Mouse (Mus musculus) cerebellum, adult (tissue): ENCODE measurements at regions not wholly inside any gene's neighbourhood (a gene's known extent, or its start where the extent isn't known, plus 50 kb on each side); places are given as distances from the start of the nearest gene placed in this dataset.
A peak's percentile ranks its signal among the peaks of the same experiment; 100 is the strongest.

Source experiments
- ATAC-seq: cut with Nextera tagmentation; 2 replicates; pipeline ENCODE4 v1.9.2; 2017; ENCODE audit warnings: mild to moderate bottlenecking, moderate library complexity, mixed read lengths; ENCODE audit not compliant: insufficient number of reproducible peaks, low FRiP score, low TSS enrichment

DNA sequence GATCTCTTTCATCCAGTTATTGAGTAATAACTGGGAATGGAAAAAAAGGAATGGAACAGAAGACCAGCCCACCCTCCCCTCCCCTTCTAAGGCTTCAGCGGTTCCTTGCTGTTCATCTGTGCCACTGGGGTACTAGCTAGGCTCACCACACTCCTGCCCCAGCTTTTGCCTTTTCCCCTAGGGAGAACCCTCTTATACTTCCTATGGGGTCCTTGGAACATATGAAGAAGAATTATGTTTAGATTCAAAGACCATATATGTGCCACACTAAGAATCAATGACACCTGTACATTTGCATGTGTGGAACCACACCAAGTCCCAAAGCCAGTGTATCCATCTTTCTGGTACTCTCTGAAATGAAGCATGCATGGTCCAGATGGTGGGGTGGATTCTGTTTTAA, 324.3 kb downstream of the Tns1 start:
- no peak for ATAC-seq

DNA sequence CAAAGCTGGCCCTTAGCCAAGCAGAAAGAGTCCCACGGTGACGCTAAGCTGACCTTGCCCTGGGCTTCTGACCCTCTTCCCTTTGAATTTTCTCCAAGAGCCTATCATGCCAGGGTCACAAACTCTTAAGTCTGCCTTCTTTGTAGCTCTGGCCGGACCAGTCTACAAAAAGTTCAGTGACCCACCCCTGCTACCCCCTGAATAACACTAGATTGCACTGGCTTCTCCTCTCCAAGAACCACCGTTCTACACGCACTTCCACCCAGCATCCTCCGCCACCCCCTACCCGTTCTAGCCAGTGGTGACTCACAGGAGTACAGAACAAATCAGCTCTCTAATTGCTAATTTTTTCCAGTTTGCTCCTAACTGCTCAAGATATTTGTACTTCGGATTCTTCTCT, 325.0 kb downstream of the Tns1 start:
- ATAC-seq, result no peak

DNA sequence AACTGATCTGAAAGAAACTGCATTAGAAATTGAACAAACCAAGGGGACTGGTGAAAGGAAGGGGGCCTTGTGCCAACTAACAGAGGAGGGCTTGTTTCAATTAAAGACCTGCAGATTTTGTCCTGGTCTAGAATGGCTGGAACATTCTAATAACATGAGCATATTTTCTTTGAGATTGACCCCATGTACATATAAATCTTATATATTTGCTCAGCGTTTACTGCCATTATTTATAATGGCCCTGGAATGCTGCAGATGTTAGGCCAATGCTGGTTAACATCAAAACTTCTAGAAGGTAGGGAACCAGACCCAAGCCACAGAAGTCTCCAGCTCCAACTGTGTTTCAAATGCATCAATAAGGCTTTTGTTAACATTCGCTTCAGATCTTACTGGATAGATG, 326.4 kb downstream of the Tns1 start:
- no peak for ATAC-seq

DNA sequence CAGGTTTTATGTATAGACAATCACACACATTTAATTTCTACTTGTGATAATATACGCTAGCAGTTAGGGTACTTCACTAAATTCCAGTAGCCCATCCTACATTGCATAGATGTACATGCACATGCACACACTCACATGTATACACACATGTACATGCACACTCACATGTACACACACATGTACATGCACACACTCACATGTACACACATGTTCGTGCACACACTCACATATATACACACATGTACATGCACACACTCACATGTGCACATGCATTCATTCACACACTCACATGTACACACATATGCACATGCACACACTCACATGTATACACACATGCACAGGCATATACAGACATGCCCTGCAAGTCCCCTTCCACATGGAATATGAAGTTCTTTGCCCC, 326.8 kb downstream of the Tns1 start:
- ATAC-seq, result no peak

DNA sequence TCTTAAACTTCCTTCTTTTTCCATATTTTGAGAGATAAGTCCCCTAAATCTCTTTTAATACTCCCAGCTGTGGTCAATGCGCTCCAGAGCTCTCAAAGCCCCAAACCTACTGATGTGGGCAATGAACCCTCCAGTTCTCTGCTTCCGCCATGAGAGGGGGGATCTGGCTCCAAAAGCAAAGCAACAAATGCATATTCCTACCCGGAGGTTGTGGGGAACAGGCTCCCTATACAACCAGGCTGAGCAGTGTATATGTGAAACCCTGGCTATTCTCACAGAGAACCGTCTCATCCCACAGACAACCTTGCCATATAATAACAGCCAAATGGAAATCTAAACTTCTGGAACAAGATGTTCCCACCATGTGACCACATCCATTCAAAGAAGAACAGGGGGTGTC, 330.4 kb downstream of the Tns1 start:
- no peak for ATAC-seq

DNA sequence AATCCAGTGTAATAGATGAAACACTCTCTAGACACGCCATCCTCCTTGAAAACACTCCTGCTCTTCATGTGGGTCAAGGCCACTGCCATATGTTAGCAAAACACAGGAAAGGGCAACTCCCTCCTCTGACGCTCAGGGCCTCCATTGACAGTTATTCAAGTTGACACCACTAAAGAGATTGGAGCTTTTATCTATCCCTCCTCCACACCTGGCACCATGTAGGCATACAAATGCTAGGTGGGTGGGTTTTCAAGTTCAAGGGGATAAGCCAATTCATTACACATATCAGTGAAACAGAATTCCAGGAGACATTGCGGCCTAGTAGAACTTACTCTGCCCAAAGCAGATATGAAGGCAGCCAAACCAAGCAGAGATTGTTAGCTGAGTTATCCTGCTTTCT, 331.0 kb downstream of the Tns1 start:
- ATAC-seq, result no peak

DNA sequence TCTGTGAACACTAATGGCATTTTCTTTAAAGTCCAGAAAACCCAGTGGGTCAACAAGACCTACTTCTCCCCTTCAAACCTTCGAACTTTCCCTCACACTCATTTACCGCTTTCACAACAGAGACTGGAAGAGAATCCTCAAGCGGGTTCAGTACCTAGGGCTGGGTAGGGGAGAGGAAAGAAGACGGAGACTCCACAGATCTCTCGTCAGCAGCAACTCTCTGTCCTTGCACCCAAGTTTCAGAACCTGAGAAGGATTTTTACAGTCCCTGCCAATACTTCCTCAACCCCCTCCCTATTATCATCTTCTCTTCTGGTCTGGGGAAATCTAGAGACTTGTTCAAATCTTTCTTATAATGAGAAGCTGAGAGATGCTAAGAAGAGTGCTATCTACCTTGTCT, 331.9 kb downstream of the Tns1 start:
- no peak for ATAC-seq

DNA sequence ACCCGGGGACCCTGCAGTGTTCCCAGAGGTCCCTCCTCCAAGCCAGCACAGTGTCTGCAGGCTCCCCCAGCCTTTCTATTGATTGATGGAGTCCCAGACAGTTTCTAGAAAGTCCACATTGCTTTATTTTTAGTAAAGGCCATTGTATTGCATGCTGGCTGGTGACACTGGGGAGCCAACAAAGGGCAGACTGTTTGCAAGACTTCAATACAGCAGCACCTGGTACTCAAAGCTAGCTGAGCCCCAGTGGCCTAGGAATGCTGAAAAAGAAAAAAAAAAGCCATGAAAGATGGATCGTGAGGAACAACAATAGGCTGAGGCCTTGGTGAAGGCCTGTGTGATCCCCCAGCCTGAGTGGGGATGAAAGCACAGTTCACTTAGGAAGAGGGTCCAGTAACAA, 336.6 kb downstream of the Tns1 start:
- ATAC-seq, result no peak

DNA sequence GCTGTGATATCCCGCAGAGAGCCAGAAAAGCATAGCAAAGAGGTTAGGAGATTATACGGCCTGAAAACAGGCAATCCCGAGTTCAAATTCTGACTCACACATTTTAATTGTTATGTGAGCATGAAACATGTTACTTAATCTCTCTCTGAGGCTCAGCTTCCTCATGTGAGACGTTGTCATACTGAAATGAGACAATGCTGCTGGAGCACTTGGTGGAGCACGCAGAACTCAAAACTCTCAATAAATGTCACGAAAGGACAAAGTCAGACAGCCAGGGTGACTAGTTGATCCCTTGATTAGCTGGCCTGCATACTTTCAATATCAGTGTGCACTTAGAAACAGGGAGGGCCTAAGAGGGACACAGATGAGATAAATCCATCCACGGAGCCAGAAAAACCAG, 337.0 kb downstream of the Tns1 start:
- no peak for ATAC-seq

DNA sequence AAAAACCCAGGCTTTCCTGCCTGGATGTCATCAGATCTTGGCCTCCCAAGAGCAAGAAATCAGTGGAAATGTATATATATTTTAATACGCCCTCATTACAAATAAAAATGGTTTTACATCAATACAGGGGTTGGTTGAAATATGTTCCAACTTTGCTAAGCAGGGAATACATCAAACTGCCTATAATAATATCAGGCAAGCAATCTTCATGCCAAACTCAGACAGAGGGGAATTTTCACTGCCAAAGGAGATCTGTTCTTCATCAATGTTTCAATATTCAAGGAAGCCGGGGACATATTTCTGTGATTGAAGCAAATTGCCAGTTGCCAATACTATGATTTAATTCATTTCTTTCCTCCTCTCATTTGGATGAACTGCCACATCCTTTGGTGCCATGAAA, 340.9 kb downstream of the Tns1 start:
- ATAC-seq, result no peak

DNA sequence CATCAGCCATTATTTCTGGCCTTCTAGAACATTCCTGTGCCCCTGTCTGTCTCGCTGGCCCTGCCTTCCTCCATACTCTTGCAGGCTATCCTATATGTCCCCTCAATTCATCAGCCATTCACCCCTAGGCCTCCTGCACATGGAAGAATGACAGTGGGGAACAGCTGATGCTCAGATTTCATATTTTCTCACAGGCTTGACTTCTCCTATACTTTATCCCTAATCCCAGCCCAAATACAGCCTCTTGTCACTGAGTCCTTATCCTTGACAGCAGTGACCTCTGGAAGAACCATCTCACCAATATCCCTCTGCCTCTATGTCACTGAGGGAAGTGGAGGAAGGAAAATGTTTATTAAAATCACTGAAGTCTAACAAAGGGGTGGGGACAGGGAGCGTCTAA, 341.4 kb downstream of the Tns1 start:
- no peak for ATAC-seq

DNA sequence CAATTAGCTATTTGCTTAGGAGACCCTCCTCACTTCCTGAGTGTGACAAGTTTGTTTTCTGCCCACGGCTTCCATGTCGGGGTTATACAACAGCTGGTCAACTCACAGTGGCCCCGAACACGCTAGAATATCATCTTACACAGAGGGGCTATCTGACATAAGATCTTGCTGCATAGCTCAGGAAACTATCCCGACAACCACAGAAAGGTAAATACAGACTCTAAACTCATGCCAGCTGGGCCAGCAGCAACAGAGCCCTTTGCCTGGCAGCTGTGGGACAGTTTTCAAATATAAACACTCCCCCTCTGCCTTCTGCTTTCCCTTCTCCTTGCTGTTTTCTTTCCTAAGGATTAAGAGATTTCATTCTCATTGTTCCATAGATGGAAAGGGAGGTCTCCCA, 352.5 kb downstream of the Tns1 start:
- no peak for ATAC-seq

DNA sequence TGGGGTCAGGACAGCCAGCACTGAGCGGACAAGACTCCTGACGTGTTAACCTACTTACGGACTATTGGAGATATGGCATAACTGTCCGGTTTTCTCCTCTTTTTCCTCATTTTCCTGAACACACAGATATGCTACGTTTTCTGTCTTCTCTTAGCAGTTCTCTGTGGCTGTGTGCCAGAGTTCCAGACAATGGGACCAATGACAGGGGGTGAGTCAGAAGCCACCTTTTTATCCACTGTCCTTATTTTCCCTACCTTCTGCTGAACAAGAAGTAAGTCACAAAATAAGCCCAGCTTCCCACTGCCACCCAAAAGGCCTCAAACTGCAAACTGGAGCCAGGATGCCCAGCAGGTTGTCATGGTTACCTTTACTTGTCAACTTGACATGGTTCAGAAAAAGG, 353.6 kb downstream of the Tns1 start:
- 0 out of 2 replicates have a peak, but pooled peaks have one; percentile 26 for ATAC-seq

DNA sequence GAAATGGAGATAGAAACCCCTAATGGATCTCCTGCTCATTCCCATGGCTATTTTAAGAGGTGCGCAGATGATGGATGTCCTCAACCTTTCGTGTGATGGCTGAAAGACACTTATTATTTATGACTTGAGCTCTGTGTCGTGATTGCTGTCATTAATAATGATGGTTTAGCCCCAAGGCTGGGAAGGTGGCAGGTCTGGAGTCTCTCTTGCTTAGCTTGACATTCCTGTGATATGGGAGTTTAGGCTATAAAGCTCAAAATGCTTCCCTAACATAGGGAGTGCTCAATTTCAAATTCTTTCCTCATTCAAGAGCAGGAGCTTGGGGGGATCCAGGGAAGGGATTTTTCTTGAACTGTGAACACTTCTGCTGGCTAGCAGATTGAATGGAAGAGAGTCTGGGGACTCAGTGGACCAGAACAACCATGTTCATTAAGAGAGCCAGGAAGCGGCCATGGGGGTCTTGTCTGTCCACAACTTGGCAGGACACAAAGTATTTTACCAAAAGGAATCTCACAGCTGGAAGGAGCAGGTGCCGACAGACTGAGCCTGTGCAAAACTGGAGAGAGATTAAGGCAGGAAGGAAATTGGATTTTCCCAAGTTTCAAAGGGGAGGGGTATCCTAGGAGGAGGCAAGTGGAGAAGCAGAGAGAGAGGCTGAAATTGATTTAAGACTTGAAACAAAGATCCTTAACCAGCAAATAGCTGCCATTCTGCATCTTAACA, 359.5 kb downstream of the Tns1 start:
- ATAC-seq, result no peak

DNA sequence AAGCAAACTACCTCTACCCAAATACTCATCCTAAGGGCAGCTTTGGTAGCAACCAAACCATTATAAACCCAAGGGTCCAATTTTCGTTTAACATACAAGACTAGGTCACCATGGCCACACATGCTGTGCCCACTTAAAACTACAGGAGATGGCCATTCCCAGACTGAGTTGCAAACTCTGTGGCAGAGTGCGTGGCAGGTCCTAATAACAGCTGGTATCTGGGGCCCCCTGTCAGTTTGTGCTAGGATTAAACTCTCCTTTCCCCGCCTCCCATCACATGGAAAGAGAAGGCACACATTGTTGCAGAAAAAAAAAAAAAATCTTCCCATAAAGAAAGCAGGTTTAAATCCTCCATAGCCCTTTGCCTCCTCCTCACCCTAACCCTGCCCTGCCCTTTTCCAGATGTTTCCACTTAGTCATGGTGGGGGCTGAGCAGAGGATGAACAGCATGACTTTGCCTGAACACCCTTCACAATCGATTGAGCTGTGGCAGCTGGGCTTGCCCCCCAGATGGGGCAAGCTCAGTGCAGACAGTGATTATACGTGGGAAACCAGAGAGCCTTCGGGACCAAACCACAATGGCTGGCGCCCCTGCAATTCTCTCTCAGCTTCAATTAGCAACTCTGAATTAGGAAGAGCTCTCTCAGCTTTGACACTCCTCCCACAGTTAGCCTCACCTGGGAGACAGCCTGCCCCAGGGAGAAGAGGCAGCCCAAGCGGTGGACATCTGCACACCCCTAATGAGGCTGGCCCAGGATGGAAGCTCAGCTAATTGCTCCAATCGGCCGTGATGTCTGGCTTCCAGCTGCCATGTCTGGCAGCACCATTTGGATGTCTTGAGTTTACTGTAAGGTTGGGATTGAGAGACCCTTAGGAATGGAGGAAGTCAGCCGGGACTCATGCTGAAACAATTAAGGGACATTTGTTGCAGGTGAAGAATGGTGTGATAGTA, 365.9 kb downstream of the Tns1 start:
- ATAC-seq, result no peak

DNA sequence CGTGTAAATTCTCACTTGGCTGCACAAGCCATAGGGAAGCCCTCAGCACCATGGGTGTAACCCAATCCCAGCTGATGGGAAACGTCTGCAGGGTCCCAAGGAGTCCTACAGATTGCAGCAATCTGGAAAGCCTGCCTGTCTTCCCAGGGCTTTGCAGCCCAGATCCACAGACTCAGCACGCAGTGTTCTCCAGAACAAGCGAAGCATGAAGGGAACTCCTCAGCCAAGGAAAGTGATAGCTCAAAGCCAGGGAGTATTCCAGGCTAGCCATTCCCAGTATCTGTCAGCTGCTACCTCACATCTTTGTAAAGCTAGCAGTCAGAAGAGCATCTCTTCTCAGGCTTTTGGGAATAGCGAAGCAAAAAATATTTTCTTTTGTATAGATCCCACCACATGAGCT, 368.5 kb downstream of the Tns1 start:
- no peak for ATAC-seq

DNA sequence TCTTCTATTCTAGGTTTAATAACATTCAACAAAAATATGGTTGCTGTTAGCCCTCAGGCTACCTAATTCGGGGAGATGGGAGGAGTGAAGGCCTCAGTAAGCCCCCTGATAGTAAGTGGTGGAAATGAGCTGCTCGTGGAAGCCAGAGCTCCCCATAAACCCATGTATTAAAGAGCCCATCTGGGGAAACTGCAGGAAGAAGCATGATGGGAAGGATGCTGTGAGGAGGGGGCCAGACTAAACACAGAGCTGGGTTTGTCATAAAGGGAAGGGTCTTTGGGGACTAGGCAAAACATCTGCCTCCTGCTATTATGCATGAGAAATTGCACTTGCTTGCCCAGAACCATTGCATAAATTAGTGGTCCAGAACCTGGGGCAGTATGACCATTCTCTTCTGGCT, 369.3 kb downstream of the Tns1 start:
- ATAC-seq, result no peak

DNA sequence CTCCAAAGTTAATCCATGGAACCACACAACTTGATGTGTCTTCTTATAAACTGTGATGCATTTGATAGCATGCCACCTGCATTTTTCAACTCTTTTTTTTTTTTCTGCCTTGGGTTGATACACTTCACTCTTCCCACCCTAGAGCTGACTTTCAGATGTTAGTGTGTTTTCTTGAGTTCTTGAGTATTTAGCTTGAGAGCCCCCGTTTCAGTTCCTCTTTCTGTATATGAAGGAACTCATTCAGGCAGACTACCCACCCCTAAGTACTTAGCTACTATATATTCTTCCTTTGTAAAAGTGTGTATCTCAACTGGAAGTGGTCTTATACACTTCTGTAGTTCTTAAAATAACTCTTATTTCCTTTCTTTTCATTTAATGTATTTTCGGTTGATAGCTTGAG, 371.1 kb downstream of the Tns1 start:
- ATAC-seq, result no peak

DNA sequence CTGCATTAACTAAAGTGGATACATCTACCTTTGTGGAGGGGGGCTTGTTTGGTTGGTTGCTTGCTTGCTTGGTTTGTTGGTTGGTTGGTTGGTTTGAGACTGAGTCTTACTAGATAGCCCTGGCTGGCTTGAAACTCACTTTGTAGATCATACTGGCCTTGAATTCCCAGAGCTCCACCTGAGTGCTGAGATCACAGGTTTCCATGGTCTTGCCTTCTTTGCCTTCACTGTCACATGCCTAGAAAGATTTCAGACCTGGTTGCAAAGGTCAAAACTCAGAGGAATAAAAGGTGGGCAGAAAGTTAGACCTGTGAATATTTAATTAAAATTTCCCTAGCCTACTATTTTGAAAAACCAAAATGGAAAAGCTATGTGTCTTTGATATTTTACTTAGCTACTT, 375.5 kb downstream of the Tns1 start:
- ATAC-seq, result no peak

DNA sequence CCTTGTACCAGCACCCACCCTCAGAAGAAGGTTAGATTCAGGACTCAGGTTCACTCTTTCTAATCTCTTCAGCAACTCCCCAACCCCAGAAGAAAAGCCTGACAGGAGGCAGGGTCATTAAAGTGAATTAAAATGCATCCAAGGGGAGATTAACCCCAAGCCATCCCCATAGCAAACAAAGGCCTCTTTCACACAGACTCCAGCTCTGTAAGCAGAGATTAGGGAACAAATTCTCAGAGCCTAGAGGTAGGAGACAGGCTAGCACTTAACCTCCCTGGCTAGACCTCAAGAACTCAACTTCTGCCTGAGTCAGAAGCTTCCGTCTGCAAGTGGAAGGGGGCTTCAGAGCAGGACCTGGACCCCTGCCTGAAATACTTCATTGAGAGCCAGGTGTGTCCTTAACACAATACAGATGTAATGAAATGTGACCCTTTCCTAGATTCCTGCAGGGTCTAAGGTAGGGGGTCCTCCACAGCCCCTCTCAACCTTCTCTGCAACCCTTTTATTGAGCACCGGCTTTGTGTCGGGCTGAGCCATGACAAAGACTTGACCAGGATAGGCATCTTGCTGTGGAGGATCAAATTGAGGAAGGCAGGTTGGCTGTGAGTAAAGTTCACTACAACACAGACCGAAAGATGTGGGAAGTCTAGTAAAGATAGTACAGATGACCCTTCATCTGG, 379.6 kb downstream of the Tns1 start:
- ATAC-seq, result no peak
